Comparison of ENCODE assay signal across 8 mouse cellular contexts in genomic region chr8:82028896-82029295, GRCm38 (mm10).
DNase-seq lines count a peak whose midpoint lies in the region; ATAC-seq and TF ChIP-seq lines count a peak whose summit lies in the region.
"Had no signal": no experiment of that assay in that cellular context is flagged by ENCODE, and none has a peak within 500 bp of the region (broad histone marks: within the 10 kb centered on the region; RNA-seq: fewer than 3 reads in every experiment).

No protein-coding gene starts in this region.

- H3K4me1 ChIP-seq in intestine, postnatal 0 days (replicated peaks; ENCODE audit: control insufficient read depth, insufficient read depth, low read length): no peaks in the 10 kb centered on the region
- H3K4me1 ChIP-seq in intestine, embryonic 15.5 days (replicated peaks): no peaks in the 10 kb centered on the region
- peaks cover 6% of the 10 kb centered on the region; the same call in 1 of the 2 replicates for H3K4me1 ChIP-seq in midbrain, embryonic 13.5 days (replicated peaks)

- H3K27me3 ChIP-seq in intestine, postnatal 0 days (replicated peaks; ENCODE audit: control insufficient read depth, insufficient read depth, low read length): no peaks in the 10 kb centered on the region
- H3K27me3 ChIP-seq in intestine, embryonic 15.5 days (replicated peaks): no peaks in the 10 kb centered on the region
- H3K27me3 ChIP-seq in midbrain, embryonic 13.5 days: no peaks in the 10 kb centered on the region
- H3K27me3 ChIP-seq: megakaryocyte, embryonic 14.5 days had no signal

- H3K9me3 ChIP-seq in intestine, postnatal 0 days (ENCODE audit: control insufficient read depth): no peaks in the 10 kb centered on the region
- H3K9me3 ChIP-seq in intestine, embryonic 15.5 days: no peaks in the 10 kb centered on the region
- no peaks in the 10 kb centered on the region for H3K9me3 ChIP-seq in midbrain, embryonic 13.5 days
- H3K9me3 ChIP-seq: megakaryocyte, embryonic 14.5 days had no signal

- no peak for ATAC-seq in intestine, postnatal 0 days
- ATAC-seq in intestine, embryonic 15.5 days: no peak
- ATAC-seq in midbrain, embryonic 13.5 days: 0 out of 2 replicates have a peak, but pooled peaks have one; percentile 34

- H3K9ac ChIP-seq in intestine, postnatal 0 days (ENCODE audit: low read depth, low read length): no peak overlapping the region
- no peak overlapping the region for H3K9ac ChIP-seq in intestine, embryonic 15.5 days
- H3K9ac ChIP-seq in midbrain, embryonic 13.5 days (replicated peaks): no peak overlapping the region

- H3K36me3 ChIP-seq in intestine, postnatal 0 days (ENCODE audit: control insufficient read depth, insufficient read depth): no peaks in the 10 kb centered on the region
- H3K36me3 ChIP-seq in intestine, embryonic 15.5 days: no peaks in the 10 kb centered on the region
- no peaks in the 10 kb centered on the region for H3K36me3 ChIP-seq in midbrain, embryonic 13.5 days

- peak; percentile 9 for DNase-seq in ES-CJ7 (ENCODE audit: low read depth, low spot score)
- peak; percentile 48 to 55 for DNase-seq in cerebellum, postnatal 10 days
- peak; percentile 65 for DNase-seq in kidney, postnatal 14 days
- DNase-seq in spleen, postnatal 14 days (ENCODE audit: low spot score in 2 of 2): no peak

- H3K27ac ChIP-seq in intestine, postnatal 0 days (ENCODE audit: low read depth, low read length): no peak overlapping the region
- H3K27ac ChIP-seq in intestine, embryonic 15.5 days: no peak overlapping the region
- H3K27ac ChIP-seq in midbrain, embryonic 13.5 days: no peak overlapping the region

- no peak overlapping the region for H3K4me3 ChIP-seq in intestine, postnatal 0 days (ENCODE audit: low read depth, low read length)
- no peak overlapping the region for H3K4me3 ChIP-seq in intestine, embryonic 15.5 days (replicated peaks)
- no peak overlapping the region for H3K4me3 ChIP-seq in midbrain, embryonic 13.5 days (replicated peaks)
- H3K4me3 ChIP-seq: megakaryocyte, embryonic 14.5 days had no signal

- 22% methylated on average over 1 of the region's 1 CpGs for WGBS in intestine, postnatal 0 days
- WGBS in intestine, embryonic 15.5 days: 28% methylated on average over 1 of the region's 1 CpGs
- 18% methylated on average over 1 of the region's 1 CpGs for WGBS in midbrain, embryonic 13.5 days

- peak; percentile 76 for TF ChIP-seq CTCF in intestine, postnatal 0 days (IDR thresholded peaks at IDR 0.05; ENCODE audit: low read depth)

- H3K4me2 ChIP-seq in intestine, postnatal 0 days (replicated peaks; ENCODE audit: low read depth): no peak overlapping the region
- H3K4me2 ChIP-seq in intestine, embryonic 15.5 days (replicated peaks): no peak overlapping the region
- no peak overlapping the region for H3K4me2 ChIP-seq in midbrain, embryonic 13.5 days (replicated peaks)

Comparison
In these comparisons a context has a peak if more than half of its experiments do, and no peak if none do; other contexts are left out.
1. DNase-seq: peak in ES-CJ7 (single experiment), cerebellum, postnatal 10 days (2 of 2) and kidney, postnatal 14 days (single experiment); none in spleen, postnatal 14 days (0 of 2).